Mouse (Mus musculus) heart, embryonic 14.5 days (tissue): ENCODE measurements around the gene Zbtb8b. TPM values are rescaled to one million over a fixed set of nuclear protein-coding genes. Genes with fewer than 3 reads are reported as not detected.
A peak's percentile ranks its signal among the peaks of the same experiment; 100 is the strongest.

Experiments used
- ATAC-seq: fragments of 200-750 bp; cut with Nextera tagmentation; 2 replicates; pipeline ENCODE4 v1.8.0; 2017; ENCODE audit warnings: low read depth, moderate TSS enrichment; ENCODE audit not compliant: insufficient number of reproducible peaks, insufficient read depth, low FRiP score
- H3K27ac ChIP-seq, 2 experiments: fragments of 200-500 bp in 1 of 2; fragments of 300-500 bp in 1 of 2; sonication (generic) in 1 of 2; replicated peaks in 1 of 2; 2 replicates each; pipeline ENCODE4 v1.5.1; 2012 to 2014; ENCODE audit warnings: low read depth in 2 of 2, low read length in 2 of 2, control low read depth in 1 of 2, mild to moderate bottlenecking in 1 of 2, mixed read lengths in 1 of 2; ENCODE audit not compliant: control insufficient read depth in 1 of 2, insufficient read depth in 1 of 2
- H3K27me3 ChIP-seq: fragments of 300-500 bp; sonication (generic); 2 replicates; pipeline ENCODE4 v1.6.1; 2014; ENCODE audit warnings: mild to moderate bottlenecking, low read length, control low read depth; ENCODE audit not compliant: control insufficient read depth, insufficient read depth
- H3K36me3 ChIP-seq: fragments of 300-500 bp; sonication (generic); 2 replicates; pipeline ENCODE4 v1.6.1; 2014; ENCODE audit warnings: mild to moderate bottlenecking, control low read depth, low read length, mixed read lengths; ENCODE audit not compliant: control insufficient read depth, insufficient read depth
- H3K4me1 ChIP-seq, 2 experiments: fragments of 200-500 bp in 1 of 2; fragments of 300-500 bp in 1 of 2; sonication (generic) in 1 of 2; 2 replicates each; pipeline ENCODE4 v1.6.1; 2012 to 2014; ENCODE audit warnings: low read length in 2 of 2, control low read depth in 1 of 2, mixed read lengths in 1 of 2; ENCODE audit not compliant: control insufficient read depth in 2 of 2, insufficient read depth in 2 of 2
- H3K4me2 ChIP-seq: fragments of 300-500 bp; sonication (generic); 2 replicates; pipeline ENCODE4 v1.6.1; 2014; ENCODE audit warnings: mild to moderate bottlenecking, low read length
- H3K4me3 ChIP-seq, 2 experiments: fragments of 200-500 bp in 1 of 2; fragments of 300-500 bp in 1 of 2; sonication (generic) in 1 of 2; 2 replicates each; pipeline ENCODE4 v1.5.1; 2012 to 2014; ENCODE audit warnings: low read length in 2 of 2, mild to moderate bottlenecking in 2 of 2, control low read depth in 1 of 2, low read depth in 1 of 2, moderate library complexity in 1 of 2; ENCODE audit not compliant: control insufficient read depth in 1 of 2, insufficient read depth in 1 of 2
- H3K9ac ChIP-seq: fragments of 300-500 bp; sonication (generic); 2 replicates; pipeline ENCODE4 v1.6.1; 2014; ENCODE audit warnings: mild to moderate bottlenecking, low read length
- H3K9me3 ChIP-seq: fragments of 300-500 bp; sonication (generic); 2 replicates; pipeline ENCODE4 v1.6.1; 2016; ENCODE audit warnings: low read length, control low read depth; ENCODE audit not compliant: control insufficient read depth
- WGBS: fragments of 180-500 bp; shearing (Covaris S2); extraction: QIAGEN DNeasy Blood & Tissue Kit; methylation state at CpG from one replicate; pipeline ENCODE4 v1.1.7; 2014; 5-methylcytosine and 5-hydroxymethylcytosine counted together
- polyA plus RNA-seq: library from polyadenylated mRNA; unstranded; fragments of >200 nt; fragmentation: Nextera tagmentation; extraction: Ambion mirVana; gene quantifications from 2 replicates; pipeline ENCODE4 v1.2.1, GENCODE M21; 2014

Zbtb8b gene
- polyA plus RNA-seq, 1 experiment from 2014 or later: 5.0 TPM

GRCm38 (mm10) chr4:129450851-129451250, 10.2 kb upstream of the Zbtb8b start:
- no peak overlapping the region for H3K4me2 ChIP-seq
- ATAC-seq: no peak
- H3K27ac ChIP-seq: no peak overlapping the region
- no peak overlapping the region for H3K9ac ChIP-seq
- WGBS: 72% methylated on average over 2 of the region's 2 CpGs
- no peak overlapping the region for H3K4me3 ChIP-seq
- H3K36me3 ChIP-seq: no peaks in the 10 kb centered on the region
- no peaks in the 10 kb centered on the region for H3K9me3 ChIP-seq
- peaks cover 10 to 15% of the 10 kb centered on the region in 2 experiments for H3K4me1 ChIP-seq
- H3K27me3 ChIP-seq: no peaks in the 10 kb centered on the region

GRCm38 (mm10) chr4:129448713-129449112, 8.1 kb upstream of the Zbtb8b start:
- Histone ChIP-seq H3K9ac (no peak overlapping the region), H3K4me1 (peaks cover 13 to 21% of the 10 kb centered on the region in 2 experiments), H3K27ac (no peak overlapping the region), H3K27me3 (no peaks in the 10 kb centered on the region), H3K9me3 (no peaks in the 10 kb centered on the region), H3K4me2 (no peak overlapping the region), H3K4me3 (no peak overlapping the region), H3K36me3 (no peaks in the 10 kb centered on the region)
- no peak for ATAC-seq
- WGBS: 84% methylated on average over 6 of the region's 6 CpGs

- H3K27ac ChIP-seq: peak overlapping the region; percentile 63 to 72
- no peaks in the 10 kb centered on the region for H3K9me3 ChIP-seq
- H3K36me3 ChIP-seq: no peaks in the 10 kb centered on the region
- no peak overlapping the region; the same call in 1 of the 2 replicates for H3K9ac ChIP-seq
- H3K4me1 ChIP-seq: peaks cover 13 to 21% of the 10 kb centered on the region in 2 experiments
- H3K4me2 ChIP-seq: 0 out of 2 replicates have a peak overlapping the region, but pooled peaks have one; percentile 9
- no peak for ATAC-seq
- no peak overlapping the region for H3K4me3 ChIP-seq
- 52% methylated on average over 11 of the region's 11 CpGs for WGBS
- no peaks in the 10 kb centered on the region for H3K27me3 ChIP-seq
Observed at GRCm38 (mm10) chr4:129447778-129448563, 7.3 kb upstream of the Zbtb8b start.

- 0 out of 2 replicates have a peak, but pooled peaks cover under 1% of the 10 kb centered on the region for H3K27me3 ChIP-seq
- no peaks in the 10 kb centered on the region for H3K36me3 ChIP-seq
- 0 out of 2 replicates have a peak overlapping the region, but pooled peaks have one; percentile 9 for H3K4me2 ChIP-seq
- no peaks in the 10 kb centered on the region for H3K9me3 ChIP-seq
- no peak overlapping the region for H3K4me3 ChIP-seq
- no peak overlapping the region for H3K9ac ChIP-seq
- ATAC-seq: no peak
- peaks cover 13 to 21% of the 10 kb centered on the region in 2 experiments for H3K4me1 ChIP-seq
- WGBS: 59% methylated on average over 8 of the region's 8 CpGs
- H3K27ac ChIP-seq: peak overlapping the region; percentile 63 to 72
Observed at GRCm38 (mm10) chr4:129447360-129447759, 6.7 kb upstream of the Zbtb8b start.

- H3K4me1 ChIP-seq: peaks cover 9 to 15% of the 10 kb centered on the region in 2 experiments; a peak in 3 of 4 replicates
- H3K9ac ChIP-seq: no peak overlapping the region
- H3K27ac ChIP-seq: no peak overlapping the region
- H3K4me3 ChIP-seq: 0 out of 4 replicates have a peak overlapping the region, but pooled peaks of 1 of the 2 experiments have one; percentile 37
- H3K36me3 ChIP-seq: no peaks in the 10 kb centered on the region
- 42% methylated on average over 6 of the region's 6 CpGs for WGBS
- H3K27me3 ChIP-seq: peaks cover 24% of the 10 kb centered on the region
- H3K9me3 ChIP-seq: no peaks in the 10 kb centered on the region
- ATAC-seq: no peak
- peak overlapping the region; percentile 67 for H3K4me2 ChIP-seq
Observed at GRCm38 (mm10) chr4:129441145-129441544, 492 bp upstream of the Zbtb8b start.

GRCm38 (mm10) chr4:129418321-129418720, 22.3 kb downstream of the Zbtb8b start:
- Histone ChIP-seq H3K27ac (no peak overlapping the region), H3K4me1 (peaks cover 3 to 4% of the 10 kb centered on the region in 2 experiments), H3K36me3 (no peaks in the 10 kb centered on the region), H3K9me3 (no peaks in the 10 kb centered on the region), H3K27me3 (no peaks in the 10 kb centered on the region), H3K4me2 (no peak overlapping the region), H3K4me3 (no peak overlapping the region), H3K9ac (no peak overlapping the region)
- ATAC-seq: no peak
- 70% methylated on average over 5 of the region's 5 CpGs for WGBS

GRCm38 (mm10) chr4:129416478-129416877, 24.2 kb downstream of the Zbtb8b start:
- WGBS: 6% methylated on average over 5 of the region's 5 CpGs
- no peak overlapping the region for H3K9ac ChIP-seq

More at GRCm38 (mm10) chr4:129416478-129416877, 24.2 kb downstream of the Zbtb8b start:
- H3K4me1 ChIP-seq: peaks cover 3 to 4% of the 10 kb centered on the region in 2 experiments
- no peaks in the 10 kb centered on the region for H3K27me3 ChIP-seq
- H3K9me3 ChIP-seq: no peaks in the 10 kb centered on the region
- H3K27ac ChIP-seq: peak overlapping the region in 1 of 2 experiments; percentile 41; a peak in 1 of 4 replicates
- no peak for ATAC-seq
- no peak overlapping the region for H3K4me2 ChIP-seq
- no peaks in the 10 kb centered on the region for H3K36me3 ChIP-seq
- no peak overlapping the region for H3K4me3 ChIP-seq
